Mouse (Mus musculus): Measurements from ENCODE around the gene 2310061I04Rik.

DNA sequence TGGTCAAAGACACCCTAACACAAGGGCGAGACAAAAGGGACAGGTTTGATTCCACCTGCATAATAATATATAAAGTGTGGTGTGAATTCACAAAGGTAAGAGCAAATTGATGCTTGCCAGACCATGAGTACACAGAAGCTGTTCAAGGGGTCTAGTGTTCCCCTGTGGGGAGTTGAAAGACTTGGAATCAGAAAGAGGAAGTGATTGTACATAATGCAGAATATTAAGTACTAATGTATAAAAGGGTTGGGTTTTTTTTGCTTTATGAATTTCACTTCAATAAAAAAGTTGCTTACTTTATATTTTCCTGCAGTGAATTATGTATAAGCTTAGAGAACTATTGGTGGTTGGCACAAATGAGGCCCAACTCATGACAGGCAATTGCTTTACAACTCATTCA, 37.9 kb downstream of the 2310061I04Rik start:
- TF ChIP-seq GATA1 (IDR thresholded peaks at IDR 0.05; ENCODE audit: low read length) (no peak), TAL1 (IDR thresholded peaks at IDR 0.05; ENCODE audit: low read length) (no peak)
